In genomic region chr15:82379871-82380713, GRCm38 (mm10) we compare ENCODE assay signal across 8 mouse cellular contexts. TPM values are rescaled to one million over a fixed set of nuclear protein-coding genes. Genes with fewer than 3 reads are reported as not detected.
A peak's percentile ranks its signal among the peaks of the same experiment; 100 is the strongest.
DNase-seq lines count a peak whose midpoint lies in the region; ATAC-seq and TF ChIP-seq lines count a peak whose summit lies in the region.

TSS of gene Cyp2d22 (minus strand) at chr15:82380260.

- TF ChIP-seq CTCF in layer of hippocampus, adult 2 months (conservative IDR thresholded peaks at IDR 0.05), result no peak
- no peak for TF ChIP-seq CTCF in hindbrain, postnatal 0 days (IDR thresholded peaks at IDR 0.05; ENCODE audit: low read depth)
- no peak for TF ChIP-seq CTCF in stomach, postnatal 0 days (IDR thresholded peaks at IDR 0.05; ENCODE audit: low read depth)

- intact Hi-C loops in gastrocnemius, postnatal 14 days (cut with DNase I; ENCODE audit: low total_unique reads), result no loop called here

- WGBS in hindbrain, postnatal 0 days, result 2% methylated on average over 18 of the region's 24 CpGs
- 2% methylated on average over 19 of the region's 24 CpGs for WGBS in limb, embryonic 11.5 days
- WGBS in midbrain, embryonic 12.5 days, result 2% methylated on average over 16 of the region's 24 CpGs
- 9% methylated on average over 16 of the region's 24 CpGs for WGBS in stomach, postnatal 0 days

- H3K4me3 ChIP-seq in layer of hippocampus, adult 2 months, result peak within 1 kb of the TSS; percentile 58
- H3K4me3 ChIP-seq in hindbrain, postnatal 0 days (ENCODE audit: low read length), result peak within 1 kb of the TSS; percentile 26
- H3K4me3 ChIP-seq in limb, embryonic 11.5 days (ENCODE audit: low read depth, low read length), result peak within 1 kb of the TSS; percentile 35
- H3K4me3 ChIP-seq in midbrain, embryonic 12.5 days, result peak within 1 kb of the TSS; percentile 35
- peak within 1 kb of the TSS; percentile 45 for H3K4me3 ChIP-seq in stomach, postnatal 0 days (ENCODE audit: low read depth, low read length)

- peak within 1 kb of the TSS; percentile 92 for H3K27ac ChIP-seq in layer of hippocampus, adult 2 months
- peak within 1 kb of the TSS; percentile 69; the same call in 1 of the 2 replicates for H3K27ac ChIP-seq in hindbrain, postnatal 0 days
- H3K27ac ChIP-seq in limb, embryonic 11.5 days (replicated peaks; ENCODE audit: low read depth, low read length), result no peak within 1 kb of the TSS
- no peak within 1 kb of the TSS for H3K27ac ChIP-seq in midbrain, embryonic 12.5 days (replicated peaks)
- peak within 1 kb of the TSS; percentile 92 for H3K27ac ChIP-seq in stomach, postnatal 0 days (replicated peaks)

- no peaks in the 10 kb centered on the region for H3K27me3 ChIP-seq in hindbrain, postnatal 0 days (ENCODE audit: insufficient read depth, low read length)
- H3K27me3 ChIP-seq in limb, embryonic 11.5 days (ENCODE audit: control insufficient read depth, insufficient read depth, low read length), result no peaks in the 10 kb centered on the region
- H3K27me3 ChIP-seq in midbrain, embryonic 12.5 days, result peaks cover 13% of the 10 kb centered on the region
- no peaks in the 10 kb centered on the region for H3K27me3 ChIP-seq in stomach, postnatal 0 days (ENCODE audit: control insufficient read depth, insufficient read depth, low read length)

- H3K9me3 ChIP-seq in hindbrain, postnatal 0 days (ENCODE audit: low read length), result no peaks in the 10 kb centered on the region
- H3K9me3 ChIP-seq in limb, embryonic 11.5 days (ENCODE audit: control insufficient read depth, low read length), result no peaks in the 10 kb centered on the region
- H3K9me3 ChIP-seq in midbrain, embryonic 12.5 days, result no peaks in the 10 kb centered on the region
- no peaks in the 10 kb centered on the region for H3K9me3 ChIP-seq in stomach, postnatal 0 days (ENCODE audit: control insufficient read depth, low read length)

- peak; percentile 68; the same call in 1 of the 2 replicates for ATAC-seq in hindbrain, postnatal 0 days
- peak; percentile 77 for ATAC-seq in limb, embryonic 11.5 days (ENCODE audit: insufficient number of reproducible peaks, low FRiP score, low TSS enrichment, low read depth)
- ATAC-seq in midbrain, embryonic 12.5 days (ENCODE audit: low FRiP score, low read depth), result peak; percentile 70
- peak; percentile 76 for ATAC-seq in stomach, postnatal 0 days (ENCODE audit: low FRiP score, low TSS enrichment)

- H3K4me2 ChIP-seq in hindbrain, postnatal 0 days (ENCODE audit: low read depth, low read length), result peak within 1 kb of the TSS; percentile 59
- peak within 1 kb of the TSS; percentile 66 for H3K4me2 ChIP-seq in limb, embryonic 11.5 days (ENCODE audit: low read depth, severe bottlenecking)
- peak within 1 kb of the TSS; percentile 53 for H3K4me2 ChIP-seq in midbrain, embryonic 12.5 days (replicated peaks)
- H3K4me2 ChIP-seq in stomach, postnatal 0 days (replicated peaks; ENCODE audit: low read depth), result peak within 1 kb of the TSS; percentile 72

- H3K4me1 ChIP-seq in hindbrain, postnatal 0 days (ENCODE audit: insufficient read depth, low read length), result peaks cover 3% of the 10 kb centered on the region; the same call in 1 of the 2 replicates
- 0 out of 2 replicates have a peak, but pooled peaks cover 2% of the 10 kb centered on the region for H3K4me1 ChIP-seq in limb, embryonic 11.5 days (ENCODE audit: control insufficient read depth, insufficient read depth, low read length)
- H3K4me1 ChIP-seq in midbrain, embryonic 12.5 days, result peaks cover 20% of the 10 kb centered on the region
- H3K4me1 ChIP-seq in stomach, postnatal 0 days (replicated peaks; ENCODE audit: control insufficient read depth, insufficient read depth), result no peaks in the 10 kb centered on the region; the same call in 1 of the 2 replicates

- H3K9ac ChIP-seq in hindbrain, postnatal 0 days (replicated peaks; ENCODE audit: low read length), result peak within 1 kb of the TSS; percentile 3
- peak within 1 kb of the TSS; percentile 53 for H3K9ac ChIP-seq in limb, embryonic 11.5 days (ENCODE audit: low read length)
- peak within 1 kb of the TSS; percentile 32; the same call in 1 of the 2 replicates for H3K9ac ChIP-seq in midbrain, embryonic 12.5 days (replicated peaks)
- peak within 1 kb of the TSS; percentile 71 for H3K9ac ChIP-seq in stomach, postnatal 0 days (ENCODE audit: low read length)

- no peaks in the 10 kb centered on the region for H3K36me3 ChIP-seq in hindbrain, postnatal 0 days (ENCODE audit: insufficient read depth, low read length)
- H3K36me3 ChIP-seq in limb, embryonic 11.5 days (ENCODE audit: control insufficient read depth, insufficient read depth, low read length), result no peaks in the 10 kb centered on the region
- H3K36me3 ChIP-seq in midbrain, embryonic 12.5 days, result no peaks in the 10 kb centered on the region
- no peaks in the 10 kb centered on the region for H3K36me3 ChIP-seq in stomach, postnatal 0 days (ENCODE audit: control insufficient read depth, insufficient read depth, low read length)

- no peak for TF ChIP-seq EP300 in stomach, postnatal 0 days (optimal IDR thresholded peaks at IDR 0.05)

- DNase-seq in layer of hippocampus, adult 2 months (ENCODE audit: low spot score in 2 of 2), result peak in 1 of 2 experiments; percentile 31
- DNase-seq in layer of hippocampus, adult 11-12 months (ENCODE audit: low spot score), result no peak
- DNase-seq in cerebellum, adult 9-10 months, result peak; percentile 71
- peak; percentile 72 for DNase-seq in gastrocnemius, postnatal 14 days
- DNase-seq in hindbrain, postnatal 0 days (ENCODE audit: low spot score), result peak; percentile 27
- peak; percentile 62 for DNase-seq in limb, embryonic 11.5 days (ENCODE audit: low spot score)
- DNase-seq in stomach, postnatal 0 days (ENCODE audit: low spot score), result peak; percentile 47

RNA-seq across cellular contexts. Expression of gene Cyp2d22, which starts in this region (rescaled TPM):
- 10 to 100 TPM; 43.0 to 53.8 TPM for total RNA-seq in layer of hippocampus, adult 2 months (2021)
- total RNA-seq in gastrocnemius, postnatal 14 days (2021), result 10 to 100 TPM; 11.4 to 12.9 TPM
- 3.6 and 6.1 TPM in 2 replicates for total RNA-seq in hindbrain, postnatal 0 days (2014; rRNA removed)
- polyA plus RNA-seq in hindbrain, postnatal 0 days (2015; fragmentation: Nextera tagmentation; extraction: Ambion mirVana), result 3.7 and 5.1 TPM in 2 replicates
- 1.6 and 1.7 TPM in 2 replicates for polyA plus RNA-seq in limb, embryonic 11.5 days (2014; fragmentation: Nextera tagmentation; extraction: Ambion mirVana)
- polyA plus RNA-seq in midbrain, embryonic 12.5 days (2016; fragmentation: Nextera tagmentation; extraction: Ambion mirVana), result 2.3 and 2.8 TPM in 2 replicates
- polyA plus RNA-seq in stomach, postnatal 0 days (2015; fragmentation: Nextera tagmentation; extraction: Ambion mirVana), result 5.5 TPM in 2 replicates

Comparison
In these comparisons a context has a peak if more than half of its experiments do, and no peak if none do; other contexts are left out.
1. H3K27ac ChIP-seq: peak in layer of hippocampus, adult 2 months (single experiment), hindbrain, postnatal 0 days (single experiment) and stomach, postnatal 0 days (single experiment); none in limb, embryonic 11.5 days (single experiment) and midbrain, embryonic 12.5 days (single experiment).
2. H3K9ac ChIP-seq: peak in every context shown above with its lines; median percentile 71 in stomach, postnatal 0 days; 53 in limb, embryonic 11.5 days; 32 in midbrain, embryonic 12.5 days; 3 in hindbrain, postnatal 0 days.
3. Peak in every context shown above with its lines, with median percentiles within 50 percentile points of each other: H3K4me3 ChIP-seq, ATAC-seq and H3K4me2 ChIP-seq.